Mouse (Mus musculus): ENCODE data around the gene Ccr1. TPM values are rescaled to one million over a fixed set of nuclear protein-coding genes. Genes with fewer than 3 reads are reported as not detected.

Gene Ccr1
- polyA plus RNA-seq, 1 experiment from 2014 or later: 0.98 TPM

- Histone ChIP-seq H3K27me3 (replicated peaks) (no peaks in the 10 kb centered on the region), H3K36me3 (no peaks in the 10 kb centered on the region), H3K27ac (ENCODE audit: poor library complexity, severe bottlenecking) (no peak overlapping the region), H3K4me3 (no peak overlapping the region), H3K9me3 (replicated peaks) (no peaks in the 10 kb centered on the region), H3K9ac (no peak overlapping the region), H3K4me1 (replicated peaks) (no peaks in the 10 kb centered on the region), H3K4me2 (no peak overlapping the region)
- no peak for ATAC-seq (ENCODE audit: insufficient number of reproducible peaks, low FRiP score)
- 76% methylated on average over 2 of the region's 2 CpGs for WGBS
These were observed 14.9 kb downstream of the Ccr1 start for GRCm38 (mm10) chr9:123953551-123953950.

GRCm38 (mm10) chr9:123951176-123951575 lies 17.3 kb downstream of the Ccr1 start:
- Histone ChIP-seq H3K9ac (no peak overlapping the region), H3K4me3 (no peak overlapping the region), H3K36me3 (no peaks in the 10 kb centered on the region), H3K27ac (ENCODE audit: poor library complexity, severe bottlenecking) (no peak overlapping the region), H3K27me3 (replicated peaks) (no peaks in the 10 kb centered on the region), H3K4me1 (replicated peaks) (no peaks in the 10 kb centered on the region), H3K4me2 (no peak overlapping the region), H3K9me3 (replicated peaks) (no peaks in the 10 kb centered on the region)
- WGBS: 92% methylated on average over 1 of the region's 1 CpGs
- ATAC-seq (ENCODE audit: insufficient number of reproducible peaks, low FRiP score): no peak

- Histone ChIP-seq H3K9me3 (replicated peaks) (no peaks in the 10 kb centered on the region), H3K36me3 (no peaks in the 10 kb centered on the region), H3K27me3 (replicated peaks) (no peaks in the 10 kb centered on the region), H3K4me2 (no peak overlapping the region), H3K4me1 (replicated peaks) (no peaks in the 10 kb centered on the region), H3K4me3 (no peak overlapping the region), H3K27ac (ENCODE audit: poor library complexity, severe bottlenecking) (no peak overlapping the region), H3K9ac (no peak overlapping the region)
- WGBS: 70% methylated on average over 2 of the region's 2 CpGs
- no peak for ATAC-seq (ENCODE audit: insufficient number of reproducible peaks, low FRiP score)
These were observed 19.1 kb downstream of the Ccr1 start for GRCm38 (mm10) chr9:123949432-123949831.

GRCm38 (mm10) chr9:123947815-123948214 lies 20.7 kb downstream of the Ccr1 start:
- H3K36me3 ChIP-seq: no peaks in the 10 kb centered on the region
- no peak overlapping the region for H3K9ac ChIP-seq
- H3K27me3 ChIP-seq (replicated peaks): no peaks in the 10 kb centered on the region
- H3K4me2 ChIP-seq: no peak overlapping the region
- no peak overlapping the region for H3K27ac ChIP-seq (ENCODE audit: poor library complexity, severe bottlenecking)
- H3K4me1 ChIP-seq (replicated peaks): no peaks in the 10 kb centered on the region
- WGBS: 61% methylated on average over 1 of the region's 1 CpGs
- ATAC-seq (ENCODE audit: insufficient number of reproducible peaks, low FRiP score): no peak
- no peak overlapping the region for H3K4me3 ChIP-seq
- no peaks in the 10 kb centered on the region for H3K9me3 ChIP-seq (replicated peaks)

- WGBS: 83% methylated on average over 3 of the region's 3 CpGs
- ATAC-seq (ENCODE audit: insufficient number of reproducible peaks, low FRiP score): no peak
- 0 out of 2 replicates have a peak, but pooled peaks cover 5% of the 10 kb centered on the region for H3K4me1 ChIP-seq (replicated peaks)
These were observed 26.5 kb downstream of the Ccr1 start for GRCm38 (mm10) chr9:123942025-123942424.

GRCm38 (mm10) chr9:123941316-123941715 lies 27.2 kb downstream of the Ccr1 start:
- no peaks in the 10 kb centered on the region for H3K27me3 ChIP-seq (replicated peaks)
- H3K36me3 ChIP-seq: no peaks in the 10 kb centered on the region
- no peaks in the 10 kb centered on the region for H3K9me3 ChIP-seq (replicated peaks)
- peak; percentile 53 for ATAC-seq (ENCODE audit: insufficient number of reproducible peaks, low FRiP score)
- no peak overlapping the region for H3K4me3 ChIP-seq
- H3K4me2 ChIP-seq: no peak overlapping the region
- H3K9ac ChIP-seq: no peak overlapping the region
- H3K4me1 ChIP-seq (replicated peaks): 0 out of 2 replicates have a peak, but pooled peaks cover 5% of the 10 kb centered on the region
- H3K27ac ChIP-seq (ENCODE audit: poor library complexity, severe bottlenecking): peak overlapping the region; percentile 54; the same call in 1 of the 2 replicates
- WGBS: 55% methylated on average over 2 of the region's 2 CpGs

More at GRCm38 (mm10) chr9:123942025-123942424, 26.5 kb downstream of the Ccr1 start:
- Histone ChIP-seq H3K36me3 (no peaks in the 10 kb centered on the region), H3K27me3 (replicated peaks) (no peaks in the 10 kb centered on the region), H3K4me3 (no peak overlapping the region), H3K9ac (no peak overlapping the region), H3K4me2 (no peak overlapping the region), H3K9me3 (replicated peaks) (no peaks in the 10 kb centered on the region), H3K27ac (ENCODE audit: poor library complexity, severe bottlenecking) (no peak overlapping the region)

- H3K4me1 ChIP-seq (replicated peaks): 0 out of 2 replicates have a peak, but pooled peaks cover 5% of the 10 kb centered on the region
- H3K4me3 ChIP-seq: no peak overlapping the region
- no peak overlapping the region for H3K27ac ChIP-seq (ENCODE audit: poor library complexity, severe bottlenecking)
- H3K4me2 ChIP-seq: no peak overlapping the region
- ATAC-seq (ENCODE audit: insufficient number of reproducible peaks, low FRiP score): no peak
- H3K36me3 ChIP-seq: no peaks in the 10 kb centered on the region
- no peak overlapping the region for H3K9ac ChIP-seq
- H3K9me3 ChIP-seq (replicated peaks): no peaks in the 10 kb centered on the region
- H3K27me3 ChIP-seq (replicated peaks): no peaks in the 10 kb centered on the region
These were observed 27.9 kb downstream of the Ccr1 start for GRCm38 (mm10) chr9:123940628-123941027.

GRCm38 (mm10) chr9:123940168-123940567 lies 28.3 kb downstream of the Ccr1 start:
- WGBS: 70% methylated on average over 1 of the region's 1 CpGs
- Histone ChIP-seq H3K36me3 (no peaks in the 10 kb centered on the region), H3K4me2 (no peak overlapping the region), H3K4me3 (no peak overlapping the region), H3K27ac (ENCODE audit: poor library complexity, severe bottlenecking) (no peak overlapping the region), H3K4me1 (replicated peaks) (0 out of 2 replicates have a peak, but pooled peaks cover 5% of the 10 kb centered on the region), H3K9me3 (replicated peaks) (no peaks in the 10 kb centered on the region), H3K27me3 (replicated peaks) (no peaks in the 10 kb centered on the region), H3K9ac (no peak overlapping the region)
- no peak for ATAC-seq (ENCODE audit: insufficient number of reproducible peaks, low FRiP score)

- Histone ChIP-seq H3K36me3 (no peaks in the 10 kb centered on the region), H3K27me3 (replicated peaks) (no peaks in the 10 kb centered on the region), H3K4me1 (replicated peaks) (0 out of 2 replicates have a peak, but pooled peaks cover 5% of the 10 kb centered on the region), H3K27ac (ENCODE audit: poor library complexity, severe bottlenecking) (no peak overlapping the region), H3K4me2 (no peak overlapping the region), H3K4me3 (no peak overlapping the region), H3K9me3 (replicated peaks) (no peaks in the 10 kb centered on the region), H3K9ac (no peak overlapping the region)
- WGBS: 88% methylated on average over 2 of the region's 2 CpGs
- ATAC-seq (ENCODE audit: insufficient number of reproducible peaks, low FRiP score): no peak
These were observed 30.5 kb downstream of the Ccr1 start for GRCm38 (mm10) chr9:123937989-123938388.

- H3K4me2 ChIP-seq: no peak overlapping the region
- H3K9ac ChIP-seq: no peak overlapping the region
- 0 out of 2 replicates have a peak, but pooled peaks cover 5% of the 10 kb centered on the region for H3K4me1 ChIP-seq (replicated peaks)
- 83% methylated on average over 9 of the region's 9 CpGs for WGBS
- H3K36me3 ChIP-seq: no peaks in the 10 kb centered on the region
- H3K27ac ChIP-seq (ENCODE audit: poor library complexity, severe bottlenecking): no peak overlapping the region
- H3K9me3 ChIP-seq (replicated peaks): no peaks in the 10 kb centered on the region
- ATAC-seq (ENCODE audit: insufficient number of reproducible peaks, low FRiP score): no peak
- H3K4me3 ChIP-seq: no peak overlapping the region
- no peaks in the 10 kb centered on the region for H3K27me3 ChIP-seq (replicated peaks)
These were observed 31.8 kb downstream of the Ccr1 start for GRCm38 (mm10) chr9:123936604-123937280.

- H3K27me3 ChIP-seq (replicated peaks): no peaks in the 10 kb centered on the region
- no peak for ATAC-seq (ENCODE audit: insufficient number of reproducible peaks, low FRiP score)
- no peak overlapping the region for H3K4me3 ChIP-seq
- H3K36me3 ChIP-seq: no peaks in the 10 kb centered on the region
- no peaks in the 10 kb centered on the region for H3K9me3 ChIP-seq (replicated peaks)
- H3K9ac ChIP-seq: no peak overlapping the region
- WGBS: 85% methylated on average over 5 of the region's 5 CpGs
- no peak overlapping the region for H3K27ac ChIP-seq (ENCODE audit: poor library complexity, severe bottlenecking)
- no peak overlapping the region for H3K4me2 ChIP-seq
- H3K4me1 ChIP-seq (replicated peaks): 0 out of 2 replicates have a peak, but pooled peaks cover 1% of the 10 kb centered on the region
These were observed 32.7 kb downstream of the Ccr1 start for GRCm38 (mm10) chr9:123935776-123936175.

GRCm38 (mm10) chr9:123935346-123935745 lies 33.1 kb downstream of the Ccr1 start:
- 83% methylated on average over 6 of the region's 6 CpGs for WGBS
- no peak overlapping the region for H3K27ac ChIP-seq (ENCODE audit: poor library complexity, severe bottlenecking)
- no peaks in the 10 kb centered on the region for H3K36me3 ChIP-seq
- H3K4me2 ChIP-seq: no peak overlapping the region
- no peaks in the 10 kb centered on the region for H3K9me3 ChIP-seq (replicated peaks)
- no peaks in the 10 kb centered on the region for H3K27me3 ChIP-seq (replicated peaks)
- H3K4me1 ChIP-seq (replicated peaks): peaks cover 4% of the 10 kb centered on the region; the same call in 1 of the 2 replicates
- no peak overlapping the region for H3K9ac ChIP-seq
- no peak overlapping the region for H3K4me3 ChIP-seq
- ATAC-seq (ENCODE audit: insufficient number of reproducible peaks, low FRiP score): no peak

Data from heart, embryonic 12.5 days (tissue).